Mouse (Mus musculus): Measurements from ENCODE around the gene Caap1. TPM values are rescaled to one million over a fixed set of nuclear protein-coding genes. Genes with fewer than 3 reads are reported as not detected.

Gene Caap1
- polyA plus RNA-seq, 1 experiment from 2014 or later = 25.1 TPM

- no peak overlapping the region for H3K4me2 ChIP-seq (replicated peaks; ENCODE audit: low read depth, low read length)
- H3K27me3 ChIP-seq (ENCODE audit: control insufficient read depth, insufficient read depth, low read length) = no peaks in the 10 kb centered on the region
- no peaks in the 10 kb centered on the region for H3K4me1 ChIP-seq (ENCODE audit: control insufficient read depth, insufficient read depth, low read length)
- no peak for ATAC-seq (ENCODE audit: low FRiP score, low TSS enrichment)
- no peak overlapping the region for H3K9ac ChIP-seq (ENCODE audit: low read depth, low read length)
- 0 out of 2 replicates have a peak, but pooled peaks cover 6% of the 10 kb centered on the region for H3K36me3 ChIP-seq (ENCODE audit: control insufficient read depth, insufficient read depth, low read length)
- H3K9me3 ChIP-seq (ENCODE audit: control insufficient read depth, low read length) = no peaks in the 10 kb centered on the region
- no peak overlapping the region for H3K27ac ChIP-seq (ENCODE audit: low read depth, low read length)
- no peak overlapping the region for H3K4me3 ChIP-seq (ENCODE audit: low read length)
Observed at GRCm38 (mm10) chr4:94533205-94533604, 23.4 kb downstream of the Caap1 start.

DNA sequence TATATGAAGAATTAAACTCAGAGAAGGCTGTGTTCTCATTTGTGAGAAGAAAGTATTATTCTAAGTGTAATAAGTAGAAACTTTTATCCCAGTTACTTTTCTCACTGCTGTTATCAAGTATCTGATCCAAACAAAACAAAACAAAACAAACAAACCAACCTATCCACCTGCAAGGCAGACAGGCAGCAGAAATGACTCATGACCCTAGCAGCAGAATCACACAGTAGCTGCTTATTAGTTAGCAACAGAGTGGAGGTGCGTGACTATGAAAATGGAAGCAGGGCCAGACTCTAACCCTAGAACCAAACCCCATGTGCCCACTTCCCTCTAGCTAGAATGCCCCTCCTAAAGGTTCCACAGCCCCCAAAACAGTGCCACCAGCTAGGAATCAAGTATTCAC is 27.1 kb downstream of the Caap1 start:
- Histone ChIP-seq H3K36me3 (ENCODE audit: control insufficient read depth, insufficient read depth, low read length) (0 out of 2 replicates have a peak, but pooled peaks cover 1% of the 10 kb centered on the region), H3K27me3 (ENCODE audit: control insufficient read depth, insufficient read depth, low read length) (no peaks in the 10 kb centered on the region), H3K4me2 (replicated peaks; ENCODE audit: low read depth, low read length) (no peak overlapping the region), H3K27ac (ENCODE audit: low read depth, low read length) (no peak overlapping the region), H3K4me3 (ENCODE audit: low read length) (no peak overlapping the region), H3K9ac (ENCODE audit: low read depth, low read length) (no peak overlapping the region), H3K9me3 (ENCODE audit: control insufficient read depth, low read length) (no peaks in the 10 kb centered on the region), H3K4me1 (ENCODE audit: control insufficient read depth, insufficient read depth, low read length) (no peaks in the 10 kb centered on the region)
- no peak for ATAC-seq (ENCODE audit: low FRiP score, low TSS enrichment)
- WGBS = 88% methylated on average over 1 of the region's 1 CpGs

DNA sequence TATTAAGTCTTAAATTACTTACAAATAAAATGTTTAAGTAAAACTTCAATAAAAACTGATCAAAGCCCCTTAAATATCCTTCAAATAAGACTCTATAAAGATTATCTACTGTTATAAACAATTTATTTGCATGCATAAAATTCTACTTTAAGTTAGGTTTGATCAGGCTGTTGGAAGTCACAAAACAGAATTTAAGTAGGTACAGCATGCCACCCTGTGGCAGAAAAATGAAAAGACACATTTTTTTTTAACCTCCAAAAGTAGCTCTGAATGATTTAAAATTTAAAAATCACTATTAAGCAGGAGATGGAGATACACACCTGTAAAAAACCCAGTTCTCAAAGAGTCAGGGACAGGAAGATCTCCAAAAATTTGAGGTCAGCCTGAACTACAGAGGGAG is 33.3 kb downstream of the Caap1 start:
- Histone ChIP-seq H3K27me3 (ENCODE audit: control insufficient read depth, insufficient read depth, low read length) (no peaks in the 10 kb centered on the region), H3K9ac (ENCODE audit: low read depth, low read length) (no peak overlapping the region), H3K9me3 (ENCODE audit: control insufficient read depth, low read length) (no peaks in the 10 kb centered on the region), H3K36me3 (ENCODE audit: control insufficient read depth, insufficient read depth, low read length) (peaks cover 3% of the 10 kb centered on the region; the same call in 1 of the 2 replicates), H3K27ac (ENCODE audit: low read depth, low read length) (no peak overlapping the region), H3K4me1 (ENCODE audit: control insufficient read depth, insufficient read depth, low read length) (no peaks in the 10 kb centered on the region), H3K4me3 (ENCODE audit: low read length) (no peak overlapping the region), H3K4me2 (replicated peaks; ENCODE audit: low read depth, low read length) (no peak overlapping the region)
- ATAC-seq (ENCODE audit: low FRiP score, low TSS enrichment) = no peak

DNA sequence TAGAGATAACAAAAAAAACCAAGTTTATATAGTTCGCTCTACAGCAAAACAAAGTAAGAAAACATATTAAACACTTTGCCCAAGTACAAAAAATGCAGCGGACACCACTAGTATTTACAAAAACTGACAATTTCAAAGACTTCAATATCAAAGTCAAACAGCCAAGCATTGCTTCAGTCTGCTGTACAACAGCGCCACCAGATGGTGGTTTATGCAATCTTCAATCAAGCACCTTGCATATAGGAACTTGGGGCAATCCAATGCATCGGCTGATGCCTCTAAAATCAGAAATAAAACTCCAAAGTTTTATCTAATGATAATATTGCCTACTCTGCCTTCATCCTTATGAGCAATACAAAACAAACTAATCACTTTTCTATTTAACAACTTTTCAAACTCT is 39.0 kb downstream of the Caap1 start:
- Histone ChIP-seq H3K36me3 (ENCODE audit: control insufficient read depth, insufficient read depth, low read length) (peaks cover 3% of the 10 kb centered on the region; the same call in 1 of the 2 replicates), H3K4me1 (ENCODE audit: control insufficient read depth, insufficient read depth, low read length) (no peaks in the 10 kb centered on the region), H3K9me3 (ENCODE audit: control insufficient read depth, low read length) (no peaks in the 10 kb centered on the region), H3K27ac (ENCODE audit: low read depth, low read length) (no peak overlapping the region), H3K4me2 (replicated peaks; ENCODE audit: low read depth, low read length) (no peak overlapping the region), H3K9ac (ENCODE audit: low read depth, low read length) (no peak overlapping the region), H3K27me3 (ENCODE audit: control insufficient read depth, insufficient read depth, low read length) (no peaks in the 10 kb centered on the region), H3K4me3 (ENCODE audit: low read length) (no peak overlapping the region)
- WGBS = 58% methylated on average over 4 of the region's 4 CpGs
- no peak for ATAC-seq (ENCODE audit: low FRiP score, low TSS enrichment)

- no peak overlapping the region for H3K27ac ChIP-seq (ENCODE audit: low read depth, low read length)
- H3K9ac ChIP-seq (ENCODE audit: low read depth, low read length) = no peak overlapping the region
- H3K27me3 ChIP-seq (ENCODE audit: control insufficient read depth, insufficient read depth, low read length) = no peaks in the 10 kb centered on the region
- ATAC-seq (ENCODE audit: low FRiP score, low TSS enrichment) = no peak
- H3K36me3 ChIP-seq (ENCODE audit: control insufficient read depth, insufficient read depth, low read length) = peaks cover 8% of the 10 kb centered on the region; the same call in 1 of the 2 replicates
- WGBS = 90% methylated on average over 3 of the region's 3 CpGs
- H3K9me3 ChIP-seq (ENCODE audit: control insufficient read depth, low read length) = no peaks in the 10 kb centered on the region
- H3K4me2 ChIP-seq (replicated peaks; ENCODE audit: low read depth, low read length) = no peak overlapping the region
- no peaks in the 10 kb centered on the region for H3K4me1 ChIP-seq (ENCODE audit: control insufficient read depth, insufficient read depth, low read length)
- no peak overlapping the region for H3K4me3 ChIP-seq (ENCODE audit: low read length)
Observed at GRCm38 (mm10) chr4:94515366-94515765, 41.2 kb downstream of the Caap1 start.

DNA sequence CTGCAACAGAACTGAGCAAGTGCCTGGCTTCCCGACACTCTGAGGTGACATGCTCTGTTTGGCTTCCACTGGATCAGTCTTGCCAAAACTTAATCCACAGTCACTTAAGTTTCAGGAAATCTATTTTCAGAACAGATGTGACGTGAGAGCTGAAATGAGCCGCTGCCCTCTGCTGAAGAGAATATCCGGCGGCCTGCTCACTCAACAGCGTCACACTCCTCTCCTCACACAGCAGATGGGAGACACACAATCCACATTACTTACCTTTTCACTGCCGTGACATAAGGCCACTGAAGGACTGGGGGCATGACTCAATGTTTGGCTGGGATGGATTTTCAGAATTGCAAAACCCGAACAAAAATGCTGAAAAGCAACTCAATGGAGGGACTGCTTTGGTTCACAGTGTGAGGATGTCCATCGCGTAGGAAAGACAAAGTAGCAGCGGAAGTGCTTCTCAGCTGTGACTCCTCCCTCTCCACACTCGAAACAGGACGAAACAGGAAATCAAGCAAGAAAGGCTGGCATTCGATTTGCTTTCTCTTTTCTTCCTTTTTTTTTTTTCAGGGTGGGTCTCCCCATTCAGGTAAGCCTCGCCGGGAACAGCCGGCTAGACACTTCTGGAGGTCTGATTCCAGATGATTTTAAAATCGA is 79.7 kb downstream of the Caap1 start:
- Histone ChIP-seq H3K4me1 (ENCODE audit: control insufficient read depth, insufficient read depth, low read length) (no peaks in the 10 kb centered on the region), H3K9me3 (ENCODE audit: control insufficient read depth, low read length) (no peaks in the 10 kb centered on the region), H3K27me3 (ENCODE audit: control insufficient read depth, insufficient read depth, low read length) (no peaks in the 10 kb centered on the region), H3K4me2 (replicated peaks; ENCODE audit: low read depth, low read length) (no peak overlapping the region), H3K4me3 (ENCODE audit: low read length) (no peak overlapping the region), H3K9ac (ENCODE audit: low read depth, low read length) (no peak overlapping the region), H3K27ac (ENCODE audit: low read depth, low read length) (no peak overlapping the region), H3K36me3 (ENCODE audit: control insufficient read depth, insufficient read depth, low read length) (no peaks in the 10 kb centered on the region)
- ATAC-seq (ENCODE audit: low FRiP score, low TSS enrichment) = no peak
- 74% methylated on average over 18 of the region's 18 CpGs for WGBS

GRCm38 (mm10) chr4:94473286-94473685 is 83.3 kb downstream of the Caap1 start:
- H3K36me3 ChIP-seq (ENCODE audit: control insufficient read depth, insufficient read depth, low read length) = no peaks in the 10 kb centered on the region
- H3K9ac ChIP-seq (ENCODE audit: low read depth, low read length) = no peak overlapping the region
- no peak overlapping the region for H3K4me3 ChIP-seq (ENCODE audit: low read length)
- WGBS = 96% methylated on average over 1 of the region's 1 CpGs
- no peaks in the 10 kb centered on the region for H3K27me3 ChIP-seq (ENCODE audit: control insufficient read depth, insufficient read depth, low read length)
- no peak overlapping the region for H3K4me2 ChIP-seq (replicated peaks; ENCODE audit: low read depth, low read length)
- H3K27ac ChIP-seq (ENCODE audit: low read depth, low read length) = no peak overlapping the region
- no peak for ATAC-seq (ENCODE audit: low FRiP score, low TSS enrichment)
- no peaks in the 10 kb centered on the region for H3K4me1 ChIP-seq (ENCODE audit: control insufficient read depth, insufficient read depth, low read length)
- H3K9me3 ChIP-seq (ENCODE audit: control insufficient read depth, low read length) = no peaks in the 10 kb centered on the region

- no peak overlapping the region for H3K27ac ChIP-seq (ENCODE audit: low read depth, low read length)
Observed at GRCm38 (mm10) chr4:94459424-94459823, 97.2 kb downstream of the Caap1 start.

DNA sequence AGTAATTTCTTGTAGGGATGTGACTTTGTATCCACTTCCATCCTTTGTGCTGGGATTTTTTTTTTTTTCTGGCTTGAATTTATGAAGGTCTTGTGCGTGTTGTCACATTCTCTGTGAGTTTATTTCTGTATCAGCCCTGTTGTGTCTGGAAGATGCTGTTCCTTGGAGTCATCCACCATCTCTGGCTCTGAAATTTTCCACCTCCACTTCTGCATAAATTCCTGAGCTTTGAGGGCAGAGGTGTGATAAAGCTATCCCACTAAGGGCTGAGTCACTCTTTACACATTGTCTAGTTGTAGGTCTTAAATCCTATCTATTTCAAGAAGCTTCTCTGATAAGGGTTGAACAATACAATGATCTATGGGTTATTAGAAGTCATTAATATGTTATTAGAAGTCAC is 101.7 kb downstream of the Caap1 start:
- Histone ChIP-seq H3K4me3 (ENCODE audit: low read length) (no peak overlapping the region), H3K4me1 (ENCODE audit: control insufficient read depth, insufficient read depth, low read length) (no peaks in the 10 kb centered on the region), H3K36me3 (ENCODE audit: control insufficient read depth, insufficient read depth, low read length) (no peaks in the 10 kb centered on the region), H3K4me2 (replicated peaks; ENCODE audit: low read depth, low read length) (no peak overlapping the region), H3K9me3 (ENCODE audit: control insufficient read depth, low read length) (0 out of 2 replicates have a peak, but pooled peaks cover 3% of the 10 kb centered on the region), H3K9ac (ENCODE audit: low read depth, low read length) (no peak overlapping the region), H3K27me3 (ENCODE audit: control insufficient read depth, insufficient read depth, low read length) (no peaks in the 10 kb centered on the region), H3K27ac (ENCODE audit: low read depth, low read length) (no peak overlapping the region)
- no peak for ATAC-seq (ENCODE audit: low FRiP score, low TSS enrichment)
- WGBS = 93% methylated on average over 1 of the region's 1 CpGs

More at GRCm38 (mm10) chr4:94459424-94459823, 97.2 kb downstream of the Caap1 start:
- Histone ChIP-seq H3K4me2 (replicated peaks; ENCODE audit: low read depth, low read length) (no peak overlapping the region), H3K4me1 (ENCODE audit: control insufficient read depth, insufficient read depth, low read length) (no peaks in the 10 kb centered on the region), H3K36me3 (ENCODE audit: control insufficient read depth, insufficient read depth, low read length) (no peaks in the 10 kb centered on the region), H3K9me3 (ENCODE audit: control insufficient read depth, low read length) (0 out of 2 replicates have a peak, but pooled peaks cover 3% of the 10 kb centered on the region), H3K4me3 (ENCODE audit: low read length) (no peak overlapping the region), H3K27me3 (ENCODE audit: control insufficient read depth, insufficient read depth, low read length) (no peaks in the 10 kb centered on the region), H3K9ac (ENCODE audit: low read depth, low read length) (no peak overlapping the region)
- ATAC-seq (ENCODE audit: low FRiP score, low TSS enrichment) = no peak
- WGBS = 84% methylated on average over 2 of the region's 2 CpGs
